Mouse (Mus musculus) embryonic facial prominence, embryonic 10.5 days (tissue): ENCODE measurements around the gene Serac1. TPM values are rescaled to one million over a fixed set of nuclear protein-coding genes. Genes with fewer than 3 reads are reported as not detected.

Experiments used
- DNase-seq: peaks from one replicate; pipeline ENCODE4 v3.0.0-alpha.2; 2017; ENCODE audit warnings: low spot score
- H3K27ac ChIP-seq: fragments of 300-500 bp; sonication (generic); replicated peaks from 2 replicates; pipeline ENCODE4 v1.5.1; 2016; ENCODE audit warnings: mild to moderate bottlenecking
- H3K27me3 ChIP-seq: fragments of 300-500 bp; sonication (generic); replicated peaks from 2 replicates; pipeline ENCODE4 v1.6.1; 2016; ENCODE audit warnings: low read depth, mild to moderate bottlenecking; ENCODE audit not compliant: poor library complexity, severe bottlenecking
- H3K36me3 ChIP-seq: fragments of 300-500 bp; sonication (generic); replicated peaks from 2 replicates; pipeline ENCODE4 v1.6.1; 2016; ENCODE audit warnings: mild to moderate bottlenecking, moderate library complexity
- H3K4me1 ChIP-seq: fragments of 300-500 bp; sonication (generic); 2 replicates; pipeline ENCODE4 v1.6.1; 2016
- H3K4me3 ChIP-seq: fragments of 300-500 bp; sonication (generic); 2 replicates; pipeline ENCODE4 v1.5.1; 2016; ENCODE audit warnings: mild to moderate bottlenecking, moderate library complexity
- H3K9me3 ChIP-seq: fragments of 300-500 bp; sonication (generic); 2 replicates; pipeline ENCODE4 v1.6.1; 2016; ENCODE audit warnings: mild to moderate bottlenecking
- WGBS: fragments of 180-500 bp; shearing (Covaris S2); methylation state at CpG from one replicate; pipeline ENCODE4 v1.1.7; 2016; 5-methylcytosine and 5-hydroxymethylcytosine counted together
- polyA plus RNA-seq: library from polyadenylated mRNA; unstranded; fragments of >200 nt; fragmentation: Nextera tagmentation; extraction: Ambion mirVana; gene quantifications from 2 replicates; pipeline ENCODE4 v1.2.1, GENCODE M21; 2016

Serac1 gene
- polyA plus RNA-seq, 1 experiment from 2014 or later, result 7.3 TPM

DNA sequence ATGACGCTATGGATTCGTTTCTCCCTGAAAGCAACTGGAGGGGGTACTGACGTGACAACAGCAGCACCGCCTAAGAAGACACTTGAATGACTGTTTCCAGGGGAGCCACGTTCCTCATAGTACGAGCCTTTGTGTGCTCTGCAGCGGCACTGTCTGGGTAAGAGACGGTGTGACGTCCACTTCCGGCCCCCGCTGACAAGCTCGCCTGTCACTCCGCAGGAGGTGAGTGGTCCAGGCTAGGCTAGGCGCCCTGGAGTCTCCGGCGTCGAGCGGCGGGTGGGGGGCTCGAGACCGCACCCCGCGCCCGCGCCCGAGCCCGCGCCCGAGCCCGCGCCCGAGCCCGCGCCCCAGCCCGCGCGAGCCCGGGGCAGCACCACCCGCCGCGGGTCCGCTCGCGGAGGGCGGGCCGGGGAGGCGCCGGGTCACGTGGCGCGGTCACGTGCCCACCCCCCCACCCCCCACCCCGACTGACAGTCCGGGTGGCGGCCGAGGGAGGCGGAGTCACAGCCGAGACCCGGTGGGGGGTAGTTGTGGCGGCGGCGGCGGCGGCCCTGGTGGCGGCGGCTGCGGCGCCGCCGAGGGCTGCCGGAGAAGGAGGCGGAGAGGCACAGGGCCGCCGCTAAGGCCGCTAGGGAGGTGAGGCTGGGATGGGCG is 26.9 kb upstream of the Serac1 start, which contains the start of gene Tulp4:
TSS of gene Tulp4 (plus strand) at position 77 of the 654 bp plus-strand sequence.
- peak; percentile 94 for DNase-seq
- H3K4me3 ChIP-seq, result peak within 1 kb of the TSS; percentile 89
- H3K4me1 ChIP-seq, result peaks cover 28% of the 10 kb centered on the region
- H3K36me3 ChIP-seq, result peaks cover 21% of the 10 kb centered on the region
- under 1% methylated on average over 74 of the region's 76 CpGs for WGBS
- H3K27ac ChIP-seq, result peak within 1 kb of the TSS; percentile 98
- peaks cover 11% of the 10 kb centered on the region; the same call in 1 of the 2 replicates for H3K27me3 ChIP-seq
- no peaks in the 10 kb centered on the region for H3K9me3 ChIP-seq

- peaks cover 11% of the 10 kb centered on the region; the same call in 1 of the 2 replicates for H3K27me3 ChIP-seq
- H3K27ac ChIP-seq, result no peak overlapping the region
- WGBS, result 80% methylated on average over 6 of the region's 6 CpGs
- no peak for DNase-seq
- H3K9me3 ChIP-seq, result no peaks in the 10 kb centered on the region
- H3K4me1 ChIP-seq, result peaks cover 17% of the 10 kb centered on the region
- no peaks in the 10 kb centered on the region for H3K36me3 ChIP-seq
- no peak overlapping the region for H3K4me3 ChIP-seq
Measured at GRCm38 (mm10) chr17:6103566-6103965, 24.0 kb upstream of the Serac1 start.

- no peak overlapping the region for H3K4me3 ChIP-seq
- no peak for DNase-seq
- no peaks in the 10 kb centered on the region for H3K9me3 ChIP-seq
- WGBS, result 92% methylated on average over 3 of the region's 3 CpGs
- no peaks in the 10 kb centered on the region for H3K36me3 ChIP-seq
- no peak overlapping the region for H3K27ac ChIP-seq
- H3K4me1 ChIP-seq, result peaks cover 6% of the 10 kb centered on the region; the same call in 1 of the 2 replicates
- peaks cover 11% of the 10 kb centered on the region; the same call in 1 of the 2 replicates for H3K27me3 ChIP-seq
Measured at GRCm38 (mm10) chr17:6102287-6102686, 22.7 kb upstream of the Serac1 start.

DNA sequence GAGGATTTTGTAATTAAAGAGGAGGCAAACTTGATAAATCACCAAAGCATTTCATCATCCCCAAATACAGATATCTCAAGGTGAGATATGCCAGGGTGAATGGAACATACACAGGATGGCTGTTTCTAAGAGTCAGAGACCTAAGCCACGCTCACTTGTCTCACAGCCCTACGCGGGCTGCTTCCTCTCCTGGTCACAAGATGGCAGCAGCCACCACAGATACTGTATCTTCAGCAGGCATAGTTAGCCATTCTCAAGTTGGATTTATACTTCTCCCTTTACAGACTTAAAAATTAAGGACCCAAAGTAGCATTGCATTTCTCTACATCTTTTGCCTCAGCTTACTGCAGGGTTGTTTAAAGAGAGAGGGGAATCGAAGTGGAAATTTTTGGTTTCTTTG is 18.3 kb upstream of the Serac1 start:
- Histone ChIP-seq H3K4me1 (no peaks in the 10 kb centered on the region), H3K4me3 (no peak overlapping the region), H3K27ac (no peak overlapping the region), H3K9me3 (no peaks in the 10 kb centered on the region), H3K36me3 (no peaks in the 10 kb centered on the region), H3K27me3 (no peaks in the 10 kb centered on the region)
- peak; percentile 50 for DNase-seq
- 31% methylated on average over 4 of the region's 4 CpGs for WGBS

GRCm38 (mm10) chr17:6095579-6095978 is 16.0 kb upstream of the Serac1 start:
- H3K4me1 ChIP-seq, result no peaks in the 10 kb centered on the region
- no peak overlapping the region for H3K4me3 ChIP-seq
- no peaks in the 10 kb centered on the region for H3K27me3 ChIP-seq
- H3K9me3 ChIP-seq, result no peaks in the 10 kb centered on the region
- no peak overlapping the region for H3K27ac ChIP-seq
- DNase-seq, result no peak
- peaks cover 1% of the 10 kb centered on the region; the same call in 1 of the 2 replicates for H3K36me3 ChIP-seq

DNA sequence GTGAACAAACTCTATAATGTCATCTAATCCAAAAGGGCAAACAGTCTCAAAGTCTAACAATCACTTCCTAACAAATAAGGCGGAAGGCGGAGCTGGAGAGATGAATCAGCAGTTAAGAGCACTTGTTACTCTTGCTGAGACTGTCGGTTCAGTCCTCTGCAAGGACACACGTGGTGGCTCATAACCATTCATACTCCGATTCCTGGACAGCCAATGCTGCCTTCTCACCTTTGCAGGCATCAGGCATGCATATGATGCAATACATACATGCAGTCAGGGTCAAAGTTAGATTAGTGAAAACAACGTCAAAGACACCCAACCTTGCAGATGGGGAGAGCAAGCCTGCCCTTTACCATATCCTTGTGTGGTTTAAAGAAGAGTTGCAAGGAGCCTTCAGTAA is 12.1 kb upstream of the Serac1 start:
- H3K27me3 ChIP-seq, result no peaks in the 10 kb centered on the region
- H3K27ac ChIP-seq, result no peak overlapping the region
- H3K4me3 ChIP-seq, result no peak overlapping the region
- no peaks in the 10 kb centered on the region for H3K9me3 ChIP-seq
- 90% methylated on average over 6 of the region's 6 CpGs for WGBS
- no peaks in the 10 kb centered on the region for H3K4me1 ChIP-seq
- H3K36me3 ChIP-seq, result peaks cover 18% of the 10 kb centered on the region
- no peak for DNase-seq

DNA sequence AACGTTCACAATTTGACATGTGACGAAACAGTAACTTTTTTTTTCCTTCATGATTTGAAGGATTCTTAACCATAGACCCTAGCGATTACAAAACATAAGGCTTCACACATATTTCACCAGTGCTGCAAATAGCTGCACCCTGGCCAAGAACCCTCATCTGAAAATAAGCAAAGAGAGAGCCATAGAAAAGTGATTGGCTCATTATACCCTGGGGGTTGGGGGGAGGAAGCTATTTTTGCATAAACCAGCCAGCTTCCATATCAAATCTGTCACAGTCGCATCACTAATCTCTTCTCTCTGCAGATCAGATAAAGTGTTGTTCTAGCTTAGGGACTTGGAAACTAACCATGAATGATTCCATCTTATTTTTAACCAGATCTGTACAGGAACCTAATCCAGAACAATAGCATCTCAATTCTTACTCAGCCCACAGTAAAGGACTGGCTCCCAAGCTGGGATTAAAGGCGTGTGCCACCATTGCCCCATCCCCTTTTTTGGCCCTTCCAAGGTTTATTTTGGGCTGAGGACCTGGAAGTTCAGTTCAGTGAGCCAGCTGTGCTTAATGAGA is 3.9 kb upstream of the Serac1 start:
- no peak for DNase-seq
- H3K36me3 ChIP-seq, result peaks cover 56% of the 10 kb centered on the region
- no peak overlapping the region for H3K27ac ChIP-seq
- no peak overlapping the region for H3K4me3 ChIP-seq
- WGBS, result 90% methylated on average over 5 of the region's 5 CpGs
- H3K27me3 ChIP-seq, result no peaks in the 10 kb centered on the region
- H3K9me3 ChIP-seq, result no peaks in the 10 kb centered on the region
- peaks cover 16% of the 10 kb centered on the region for H3K4me1 ChIP-seq

- H3K36me3 ChIP-seq, result peaks cover 47% of the 10 kb centered on the region
- WGBS, result 82% methylated on average over 7 of the region's 7 CpGs
Measured at GRCm38 (mm10) chr17:6073405-6073804, 6.1 kb downstream of the Serac1 start.

GRCm38 (mm10) chr17:6069866-6070265 is 9.7 kb downstream of the Serac1 start:
- Histone ChIP-seq H3K9me3 (no peaks in the 10 kb centered on the region), H3K4me3 (no peak overlapping the region), H3K36me3 (peaks cover 77% of the 10 kb centered on the region), H3K4me1 (no peaks in the 10 kb centered on the region), H3K27ac (no peak overlapping the region), H3K27me3 (no peaks in the 10 kb centered on the region)
- no peak for DNase-seq
- WGBS, result 91% methylated on average over 6 of the region's 6 CpGs

More at GRCm38 (mm10) chr17:6073405-6073804, 6.1 kb downstream of the Serac1 start:
- Histone ChIP-seq H3K4me1 (peaks cover under 1% of the 10 kb centered on the region), H3K27me3 (no peaks in the 10 kb centered on the region), H3K27ac (no peak overlapping the region), H3K9me3 (no peaks in the 10 kb centered on the region), H3K4me3 (no peak overlapping the region)
- no peak for DNase-seq

- peaks cover 74% of the 10 kb centered on the region for H3K36me3 ChIP-seq
- H3K27ac ChIP-seq, result no peak overlapping the region
- DNase-seq, result no peak
- no peak overlapping the region for H3K4me3 ChIP-seq
- no peaks in the 10 kb centered on the region for H3K9me3 ChIP-seq
- H3K27me3 ChIP-seq, result no peaks in the 10 kb centered on the region
- H3K4me1 ChIP-seq, result no peaks in the 10 kb centered on the region
- 96% methylated on average over 7 of the region's 7 CpGs for WGBS
Measured at GRCm38 (mm10) chr17:6067613-6068012, 11.9 kb downstream of the Serac1 start.

- no peaks in the 10 kb centered on the region for H3K4me1 ChIP-seq
- DNase-seq, result no peak
- WGBS, result 93% methylated on average over 2 of the region's 2 CpGs
- peaks cover 67% of the 10 kb centered on the region for H3K36me3 ChIP-seq
- H3K9me3 ChIP-seq, result no peaks in the 10 kb centered on the region
- no peak overlapping the region for H3K27ac ChIP-seq
- H3K27me3 ChIP-seq, result no peaks in the 10 kb centered on the region
- H3K4me3 ChIP-seq, result no peak overlapping the region
Measured at GRCm38 (mm10) chr17:6066021-6066420, 13.5 kb downstream of the Serac1 start.

DNA sequence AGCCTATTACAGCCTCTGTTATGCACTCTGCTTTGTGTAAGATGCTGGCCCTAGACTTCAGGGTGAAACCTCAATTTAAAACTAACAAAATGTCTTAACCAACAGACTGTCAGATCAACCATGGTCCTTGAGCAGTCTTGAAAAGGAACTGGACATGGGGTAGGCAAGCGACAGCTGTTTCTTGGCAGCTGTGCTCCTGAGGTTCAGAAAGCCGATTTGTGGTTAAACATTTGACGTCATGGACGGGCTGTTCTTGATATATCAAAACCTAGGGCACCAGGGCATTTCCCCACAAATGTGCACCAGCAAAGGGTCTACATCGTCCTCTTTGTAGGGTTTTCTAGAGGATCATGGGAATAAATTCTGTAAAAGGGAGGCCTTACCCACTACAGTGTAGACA is 16.0 kb downstream of the Serac1 start:
- DNase-seq, result no peak
- WGBS, result 93% methylated on average over 5 of the region's 5 CpGs
- Histone ChIP-seq H3K4me1 (no peaks in the 10 kb centered on the region), H3K36me3 (peaks cover 45% of the 10 kb centered on the region), H3K27me3 (no peaks in the 10 kb centered on the region), H3K9me3 (no peaks in the 10 kb centered on the region), H3K27ac (no peak overlapping the region), H3K4me3 (no peak overlapping the region)

GRCm38 (mm10) chr17:6062793-6063192 is 16.7 kb downstream of the Serac1 start:
- H3K36me3 ChIP-seq, result peaks cover 43% of the 10 kb centered on the region
- DNase-seq, result no peak
- H3K27ac ChIP-seq, result no peak overlapping the region
- 80% methylated on average over 8 of the region's 8 CpGs for WGBS
- no peak overlapping the region for H3K4me3 ChIP-seq
- no peaks in the 10 kb centered on the region for H3K4me1 ChIP-seq
- no peaks in the 10 kb centered on the region for H3K9me3 ChIP-seq
- no peaks in the 10 kb centered on the region for H3K27me3 ChIP-seq
